Mouse (Mus musculus) c-Kit-positive CD71-positive TER-119-positive erythroid progenitor cells, embryonic 14.5 days (primary cell): ENCODE measurements around the gene Ankmy1.
A peak's percentile ranks its signal among the peaks of the same experiment; 100 is the strongest.

Experiments used
- DNase-seq: peaks from one replicate; pipeline ENCODE4 v3.0.0-alpha.2; 2013; ENCODE audit warnings: low spot score

Gene Ankmy1

GRCm38 (mm10) chr1:92872666-92873065 lies 30.0 kb downstream of the Ankmy1 start:
- DNase-seq = no peak

GRCm38 (mm10) chr1:92869985-92870384 lies 32.7 kb downstream of the Ankmy1 start:
- no peak for DNase-seq

GRCm38 (mm10) chr1:92866170-92866569 lies 36.5 kb downstream of the Ankmy1 start:
- no peak for DNase-seq

- no peak for DNase-seq
These were observed 39.4 kb downstream of the Ankmy1 start for GRCm38 (mm10) chr1:92863268-92863667.

- DNase-seq = no peak
These were observed 41.2 kb downstream of the Ankmy1 start for GRCm38 (mm10) chr1:92861503-92861902.

- no peak for DNase-seq
These were observed 50.3 kb downstream of the Ankmy1 start for GRCm38 (mm10) chr1:92852450-92852849.

- DNase-seq = no peak
These were observed 52.6 kb downstream of the Ankmy1 start for GRCm38 (mm10) chr1:92849938-92850574.

GRCm38 (mm10) chr1:92849491-92849890 lies 53.2 kb downstream of the Ankmy1 start:
- no peak for DNase-seq

- no peak for DNase-seq
These were observed 54.5 kb downstream of the Ankmy1 start for GRCm38 (mm10) chr1:92847873-92848839.

- DNase-seq = no peak
These were observed 56.8 kb downstream of the Ankmy1 start for GRCm38 (mm10) chr1:92845889-92846288.

GRCm38 (mm10) chr1:92841427-92841826 lies 61.3 kb downstream of the Ankmy1 start:
- DNase-seq = no peak

- no peak for DNase-seq
These were observed 62.3 kb downstream of the Ankmy1 start for GRCm38 (mm10) chr1:92840231-92840890.

GRCm38 (mm10) chr1:92839211-92839610 lies 63.5 kb downstream of the Ankmy1 start:
- DNase-seq = no peak

- no peak for DNase-seq
These were observed 64.5 kb downstream of the Ankmy1 start for GRCm38 (mm10) chr1:92837931-92838833.

GRCm38 (mm10) chr1:92833987-92834706 lies 68.6 kb downstream of the Ankmy1 start:
- DNase-seq = peak; percentile 37

- no peak for DNase-seq
These were observed 70.4 kb downstream of the Ankmy1 start for GRCm38 (mm10) chr1:92832011-92833010.

GRCm38 (mm10) chr1:92831188-92832001 lies 71.3 kb downstream of the Ankmy1 start, which contains the start of gene Gpc1:
TSS of gene Gpc1 (plus strand) at chr1:92831645.
- no peak for DNase-seq

- DNase-seq = no peak
These were observed 72.0 kb downstream of the Ankmy1 start for GRCm38 (mm10) chr1:92830626-92831187.
